Mouse (Mus musculus) liver, embryonic 13.5 days (tissue): ENCODE results near the gene Prkn. TPM values are rescaled to one million over a fixed set of nuclear protein-coding genes. Genes with fewer than 3 reads are reported as not detected.

Experiments used
- ATAC-seq: fragments of 200-750 bp; cut with Nextera tagmentation; 2 replicates; pipeline ENCODE4 v1.8.0; 2017; ENCODE audit warnings: low read depth, mild to moderate bottlenecking, moderate number of reproducible peaks, moderate library complexity
- DNase-seq: peaks from one replicate; pipeline ENCODE4 v3.0.0; 2022
- H3K27ac ChIP-seq: fragments of 300-500 bp; sonication (generic); 2 replicates; pipeline ENCODE4 v1.5.1; 2015; ENCODE audit warnings: moderate library complexity, mild to moderate bottlenecking, inconsistent platforms
- H3K27me3 ChIP-seq: fragments of 300-500 bp; sonication (generic); 2 replicates; pipeline ENCODE4 v1.6.1; 2015; ENCODE audit warnings: mild to moderate bottlenecking, inconsistent platforms
- H3K36me3 ChIP-seq: fragments of 300-500 bp; sonication (generic); 2 replicates; pipeline ENCODE4 v1.6.1; 2015; ENCODE audit warnings: mild to moderate bottlenecking, inconsistent platforms
- H3K4me1 ChIP-seq: fragments of 300-500 bp; sonication (generic); replicated peaks from 2 replicates; pipeline ENCODE4 v1.6.1; 2015; ENCODE audit warnings: inconsistent platforms
- H3K4me2 ChIP-seq: fragments of 300-500 bp; sonication (generic); 2 replicates; pipeline ENCODE4 v1.6.1; 2015; ENCODE audit warnings: inconsistent platforms, mild to moderate bottlenecking, moderate library complexity
- H3K4me3 ChIP-seq: fragments of 300-500 bp; sonication (generic); replicated peaks from 2 replicates; pipeline ENCODE4 v1.5.1; 2015; ENCODE audit warnings: mild to moderate bottlenecking, inconsistent platforms
- H3K9ac ChIP-seq: fragments of 300-500 bp; sonication (generic); 2 replicates; pipeline ENCODE4 v1.6.1; 2015; ENCODE audit warnings: mild to moderate bottlenecking, inconsistent platforms
- H3K9me3 ChIP-seq: fragments of 300-500 bp; sonication (generic); replicated peaks from 2 replicates; pipeline ENCODE4 v1.6.1; 2016; ENCODE audit warnings: inconsistent platforms
- WGBS: fragments of 180-500 bp; shearing (Covaris S2); methylation state at CpG from one replicate; pipeline ENCODE4 v1.1.7; 2015; ENCODE audit not compliant: insufficient replicate concordance; 5-methylcytosine and 5-hydroxymethylcytosine counted together
- polyA plus RNA-seq: library from polyadenylated mRNA; unstranded; fragments of >200 nt; fragmentation: Nextera tagmentation; extraction: Ambion mirVana; gene quantifications from 2 replicates; pipeline ENCODE4 v1.2.1, GENCODE M21; 2015

Prkn gene
- polyA plus RNA-seq, 1 experiment from 2014 or later: 0.43 TPM

DNA sequence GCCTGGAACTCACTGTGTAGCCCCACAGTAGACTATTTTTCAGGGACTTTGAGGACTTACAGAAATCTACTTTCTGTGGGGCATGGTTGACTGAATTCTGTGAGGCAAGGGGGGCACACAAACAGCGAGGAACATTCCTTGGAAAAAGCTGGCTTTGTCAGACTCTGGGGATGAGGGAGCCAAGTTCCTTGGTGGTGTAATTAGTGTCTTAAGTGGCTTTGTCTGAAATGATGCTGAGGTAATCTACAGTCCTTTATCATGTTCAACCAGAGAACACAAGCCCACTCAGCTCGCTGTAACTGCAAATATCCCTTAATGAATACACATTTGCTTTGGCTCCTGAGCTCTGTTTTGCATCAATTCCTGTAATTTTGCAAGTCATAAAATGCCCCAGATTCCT lies 888.1 kb downstream of the Prkn start:
- WGBS: 59% methylated on average over 2 of the region's 2 CpGs
- DNase-seq (no peak), ATAC-seq (no peak)
- Histone ChIP-seq H3K9me3 (no peaks in the 10 kb centered on the region), H3K36me3 (no peaks in the 10 kb centered on the region), H3K27ac (no peak overlapping the region), H3K4me1 (no peaks in the 10 kb centered on the region), H3K4me2 (no peak overlapping the region), H3K4me3 (no peak overlapping the region), H3K27me3 (no peaks in the 10 kb centered on the region), H3K9ac (no peak overlapping the region)

DNA sequence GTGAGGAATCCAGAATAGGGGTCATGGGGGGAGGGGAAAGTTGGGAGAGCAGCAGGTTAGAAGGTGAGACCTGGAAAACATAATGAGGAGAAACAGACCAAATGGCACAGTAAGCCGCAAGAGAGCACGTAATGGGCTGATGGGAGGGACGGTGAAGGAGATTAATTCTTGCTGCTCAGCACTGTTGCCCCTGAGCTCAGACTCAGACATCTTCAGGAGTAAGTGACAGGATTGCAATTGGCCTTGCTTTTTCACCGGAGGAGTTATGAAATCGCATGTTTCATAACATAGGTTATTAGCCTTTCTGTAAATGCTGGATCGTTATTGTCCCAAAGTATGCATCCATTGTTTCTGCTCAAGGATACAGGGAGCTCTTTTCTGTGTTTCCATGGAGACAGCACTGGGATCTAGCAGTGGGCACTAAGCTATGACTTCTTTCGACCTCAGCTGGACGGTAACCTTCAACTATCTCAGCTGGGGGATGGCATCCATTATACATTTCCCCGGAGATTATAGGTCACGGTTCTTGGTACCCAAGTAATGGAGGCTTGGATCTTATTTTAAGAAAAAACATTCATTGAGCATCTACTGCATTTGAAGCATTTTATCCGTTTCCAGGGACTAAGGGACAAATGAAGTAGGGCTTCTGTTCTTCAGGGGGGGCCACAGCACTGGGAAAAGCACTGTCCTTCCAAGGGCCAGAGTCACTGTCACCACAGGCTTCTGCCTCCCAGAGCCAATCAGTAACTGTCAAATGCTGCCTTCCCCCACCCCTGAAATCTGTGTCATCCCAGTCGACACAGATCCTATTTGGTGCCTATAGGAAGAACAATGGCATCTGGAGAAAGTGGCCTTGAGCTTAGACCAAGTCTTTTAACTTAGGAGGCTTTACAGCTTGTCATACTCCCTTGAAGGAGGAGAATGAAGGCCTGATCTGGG lies 890.7 kb downstream of the Prkn start:
- DNase-seq: no peak
- Histone ChIP-seq H3K4me3 (no peak overlapping the region), H3K4me1 (no peaks in the 10 kb centered on the region), H3K27me3 (no peaks in the 10 kb centered on the region), H3K9me3 (no peaks in the 10 kb centered on the region), H3K9ac (no peak overlapping the region), H3K36me3 (no peaks in the 10 kb centered on the region), H3K4me2 (no peak overlapping the region), H3K27ac (no peak overlapping the region)
- ATAC-seq: no peak
- WGBS: 70% methylated on average over 12 of the region's 12 CpGs

DNA sequence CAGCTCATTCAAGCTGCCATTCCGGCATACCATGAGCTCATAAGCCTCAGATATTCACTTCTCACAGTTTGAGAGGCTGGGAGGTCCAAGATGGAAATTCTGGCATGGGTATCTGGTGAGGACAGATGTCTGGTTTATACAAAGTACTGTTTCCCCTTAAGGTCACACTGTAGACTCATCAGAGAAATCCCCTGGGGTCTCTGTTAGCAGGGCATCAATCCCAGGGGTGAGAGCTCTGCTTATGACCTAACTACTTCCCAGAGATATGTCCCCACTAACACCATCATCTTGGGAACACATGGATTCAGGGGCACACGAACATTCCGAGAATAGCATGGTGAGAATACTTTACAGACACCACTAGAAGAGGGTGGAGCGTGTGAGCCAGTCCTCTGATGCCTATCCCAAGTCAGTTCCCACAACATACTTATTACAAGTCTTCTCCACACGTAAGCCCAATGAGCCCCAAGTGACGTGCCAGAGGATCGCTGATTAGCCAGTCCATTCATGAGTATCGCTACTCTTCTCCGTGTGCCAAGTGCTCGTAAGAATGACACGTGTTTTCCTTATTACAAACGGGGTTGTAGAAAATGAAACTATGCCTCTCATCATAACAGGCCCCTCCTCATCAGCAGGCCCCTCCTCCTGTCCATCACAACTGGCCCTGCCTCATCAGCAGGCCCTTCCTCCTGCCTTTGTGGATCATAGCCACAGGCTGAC lies 895.1 kb downstream of the Prkn start:
- Histone ChIP-seq H3K36me3 (no peaks in the 10 kb centered on the region), H3K9me3 (no peaks in the 10 kb centered on the region), H3K4me2 (no peak overlapping the region), H3K4me1 (no peaks in the 10 kb centered on the region), H3K27ac (no peak overlapping the region), H3K27me3 (no peaks in the 10 kb centered on the region), H3K9ac (no peak overlapping the region), H3K4me3 (no peak overlapping the region)
- DNase-seq (no peak), ATAC-seq (no peak)
- 76% methylated on average over 12 of the region's 12 CpGs for WGBS

DNA sequence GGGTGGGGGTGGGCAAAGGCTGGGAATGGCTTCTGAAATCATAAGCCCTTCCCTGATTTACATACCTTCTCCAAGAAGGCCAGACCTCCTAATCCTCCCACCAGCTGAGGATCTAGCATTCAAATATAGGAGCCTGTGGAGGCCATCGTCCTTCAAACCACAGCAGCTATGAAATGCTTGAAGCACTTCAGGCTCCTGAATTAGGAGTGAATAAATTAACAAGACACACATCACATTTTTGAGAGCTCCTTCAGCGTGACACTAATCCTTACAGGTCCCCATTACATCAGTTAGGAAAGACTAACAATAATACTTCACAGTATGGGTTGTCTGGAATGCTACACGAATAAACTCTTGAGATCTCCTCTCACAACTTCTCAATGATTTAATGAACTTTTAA lies 896.3 kb downstream of the Prkn start:
- Histone ChIP-seq H3K27me3 (no peaks in the 10 kb centered on the region), H3K27ac (no peak overlapping the region), H3K4me1 (no peaks in the 10 kb centered on the region), H3K4me2 (no peak overlapping the region), H3K9ac (no peak overlapping the region), H3K36me3 (no peaks in the 10 kb centered on the region), H3K9me3 (no peaks in the 10 kb centered on the region), H3K4me3 (no peak overlapping the region)
- DNase-seq: no peak
- WGBS: 61% methylated on average over 3 of the region's 3 CpGs
- ATAC-seq: no peak

DNA sequence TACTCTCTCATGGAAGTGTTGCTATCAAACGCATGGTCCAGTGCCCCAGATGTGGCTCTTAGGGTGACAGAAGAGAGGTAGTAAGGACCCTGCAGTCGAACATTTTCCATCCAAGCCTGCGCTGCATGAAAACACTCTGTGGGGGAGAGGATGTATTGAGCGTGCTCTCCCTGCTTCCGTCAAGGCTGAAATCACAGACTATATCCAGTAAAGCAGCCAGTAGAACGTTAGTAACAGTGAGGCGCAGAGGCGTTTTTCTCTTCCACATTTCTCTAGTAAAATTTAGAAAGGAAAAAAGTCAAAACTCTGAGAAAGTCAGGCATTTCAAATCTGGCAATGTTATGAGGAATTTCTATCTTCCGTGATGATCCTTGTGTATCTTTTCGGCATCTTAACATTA lies 897.7 kb downstream of the Prkn start:
- WGBS: 82% methylated on average over 10 of the region's 10 CpGs

DNA sequence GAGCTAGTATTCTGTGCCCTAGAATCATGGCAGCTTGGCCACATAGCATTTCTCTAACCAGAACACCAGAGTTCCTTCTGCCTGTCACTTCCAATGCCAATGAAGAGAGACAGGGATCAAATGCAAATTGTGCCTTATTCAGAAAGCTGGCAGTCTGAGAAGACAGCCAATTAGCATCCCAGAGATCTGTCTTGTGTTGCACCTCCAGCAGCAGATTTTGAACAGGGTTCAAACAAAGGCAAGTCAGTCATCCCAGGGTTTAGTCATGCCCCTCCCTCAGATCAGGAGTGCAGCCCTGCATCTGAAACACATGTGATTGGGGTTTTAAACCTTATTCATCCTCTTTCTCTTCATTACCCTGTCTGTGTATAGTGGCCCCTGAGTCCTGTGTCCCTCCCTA lies 900.5 kb downstream of the Prkn start:
- no peak overlapping the region for H3K27ac ChIP-seq
- no peak overlapping the region for H3K4me2 ChIP-seq
- H3K9me3 ChIP-seq: no peaks in the 10 kb centered on the region
- H3K36me3 ChIP-seq: no peaks in the 10 kb centered on the region
- DNase-seq: no peak
- H3K9ac ChIP-seq: no peak overlapping the region
- ATAC-seq: no peak
- H3K4me1 ChIP-seq: no peaks in the 10 kb centered on the region
- H3K4me3 ChIP-seq: no peak overlapping the region
- no peaks in the 10 kb centered on the region for H3K27me3 ChIP-seq

More for the DNA sequence above, 897.7 kb downstream of the Prkn start:
- H3K4me3 ChIP-seq: no peak overlapping the region
- DNase-seq (no peak), ATAC-seq (no peak)
- no peak overlapping the region for H3K27ac ChIP-seq
- H3K9me3 ChIP-seq: no peaks in the 10 kb centered on the region
- no peaks in the 10 kb centered on the region for H3K27me3 ChIP-seq
- H3K36me3 ChIP-seq: no peaks in the 10 kb centered on the region
- H3K4me2 ChIP-seq: no peak overlapping the region
- H3K9ac ChIP-seq: no peak overlapping the region
- no peaks in the 10 kb centered on the region for H3K4me1 ChIP-seq

DNA sequence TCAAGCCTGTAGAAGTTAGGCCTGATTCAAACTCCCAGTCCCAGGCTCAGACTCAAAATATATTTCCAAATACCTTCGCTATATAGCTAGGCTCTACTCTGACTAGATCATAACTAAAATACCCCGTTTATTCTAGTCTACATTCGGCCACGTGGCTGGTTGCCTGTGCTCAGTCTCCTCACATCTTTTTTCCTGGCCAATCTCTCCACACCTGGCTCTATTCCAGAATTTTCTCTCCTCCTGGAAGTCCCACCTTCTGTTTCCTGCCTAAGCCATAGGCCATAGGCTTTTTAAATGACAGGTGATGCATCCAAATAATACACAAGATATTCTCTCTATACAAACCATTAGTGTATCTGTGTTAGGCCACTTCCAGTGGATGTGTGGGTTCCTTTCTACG lies 901.0 kb downstream of the Prkn start:
- no peaks in the 10 kb centered on the region for H3K36me3 ChIP-seq
- WGBS: 67% methylated on average over 5 of the region's 5 CpGs
- no peak for ATAC-seq

DNA sequence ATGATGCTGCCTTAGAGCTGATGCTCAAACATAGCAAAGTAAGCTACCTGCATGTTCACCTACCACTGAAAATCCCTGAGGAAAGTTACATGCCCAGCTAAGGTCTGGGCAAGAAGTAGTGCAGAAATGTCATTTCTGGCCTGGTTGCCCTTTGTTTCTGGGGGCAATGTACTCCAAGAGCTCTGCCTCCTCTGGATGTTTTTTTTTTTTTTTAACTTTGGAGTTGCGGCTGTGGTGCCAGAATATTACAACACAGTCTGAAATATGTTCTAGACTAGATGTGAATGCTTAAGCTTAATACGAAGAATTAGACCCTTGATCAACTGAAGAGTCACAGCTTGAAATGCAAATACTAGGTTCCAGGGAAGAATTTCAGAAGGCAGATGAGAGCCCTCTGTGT lies 911.1 kb downstream of the Prkn start:
- no peak for ATAC-seq
- no peak for DNase-seq
- Histone ChIP-seq H3K4me1 (no peaks in the 10 kb centered on the region), H3K9me3 (no peaks in the 10 kb centered on the region), H3K4me2 (no peak overlapping the region), H3K27me3 (no peaks in the 10 kb centered on the region), H3K36me3 (no peaks in the 10 kb centered on the region), H3K27ac (no peak overlapping the region), H3K4me3 (no peak overlapping the region), H3K9ac (no peak overlapping the region)
- WGBS: 72% methylated on average over 2 of the region's 2 CpGs

More for the DNA sequence above, 901.0 kb downstream of the Prkn start:
- no peak overlapping the region for H3K4me3 ChIP-seq
- H3K9ac ChIP-seq: no peak overlapping the region
- no peak overlapping the region for H3K27ac ChIP-seq
- no peak overlapping the region for H3K4me2 ChIP-seq
- no peaks in the 10 kb centered on the region for H3K27me3 ChIP-seq
- DNase-seq: no peak
- H3K9me3 ChIP-seq: no peaks in the 10 kb centered on the region
- no peaks in the 10 kb centered on the region for H3K4me1 ChIP-seq

DNA sequence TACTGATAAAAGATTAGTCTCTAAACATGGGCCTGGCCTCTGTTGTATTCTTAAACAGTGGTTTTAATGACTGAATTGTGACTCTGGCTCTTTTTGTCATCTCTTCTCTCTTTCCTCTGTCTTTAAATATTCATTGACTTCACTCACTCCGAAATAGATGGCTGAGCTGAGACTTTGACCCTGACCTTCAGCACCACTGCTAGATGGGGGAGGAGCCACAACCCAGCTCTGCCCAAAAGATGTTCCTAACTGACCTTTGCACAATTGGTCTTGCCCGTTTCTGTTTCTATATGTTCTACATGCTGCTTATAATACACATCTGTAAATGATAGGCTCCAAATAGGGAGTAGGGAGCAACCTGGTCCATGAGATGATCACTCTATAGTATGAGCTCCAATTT lies 912.5 kb downstream of the Prkn start:
- DNase-seq: no peak
- Histone ChIP-seq H3K4me1 (no peaks in the 10 kb centered on the region), H3K9ac (no peak overlapping the region), H3K27ac (no peak overlapping the region), H3K36me3 (no peaks in the 10 kb centered on the region), H3K4me3 (no peak overlapping the region), H3K4me2 (no peak overlapping the region), H3K9me3 (no peaks in the 10 kb centered on the region), H3K27me3 (no peaks in the 10 kb centered on the region)
- ATAC-seq: no peak
- 33% methylated on average over 2 of the region's 2 CpGs for WGBS

DNA sequence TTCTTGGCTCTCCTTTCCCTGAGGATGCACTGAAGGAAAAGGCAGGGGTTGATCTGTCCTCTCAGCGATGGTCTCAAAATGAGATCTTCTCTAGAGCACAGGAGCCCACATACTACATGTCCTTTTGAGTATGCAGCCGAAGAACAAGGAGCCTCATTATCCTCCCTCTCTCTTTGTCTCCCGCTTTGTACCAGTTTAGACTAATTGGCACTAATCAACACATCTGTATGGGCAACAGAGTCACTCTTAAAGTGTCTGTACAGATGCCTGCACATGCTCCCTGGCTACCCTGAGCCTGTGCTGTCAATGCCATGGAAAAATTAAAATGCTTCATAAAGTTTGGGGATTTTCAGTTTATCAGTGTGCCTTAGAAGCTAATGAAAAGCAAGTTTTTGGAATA lies 924.9 kb downstream of the Prkn start:
- Histone ChIP-seq H3K4me2 (no peak overlapping the region), H3K9me3 (no peaks in the 10 kb centered on the region), H3K36me3 (no peaks in the 10 kb centered on the region), H3K27ac (no peak overlapping the region), H3K27me3 (no peaks in the 10 kb centered on the region), H3K4me1 (no peaks in the 10 kb centered on the region), H3K9ac (no peak overlapping the region), H3K4me3 (no peak overlapping the region)
- DNase-seq: no peak
- 64% methylated on average over 3 of the region's 3 CpGs for WGBS
- ATAC-seq: no peak

DNA sequence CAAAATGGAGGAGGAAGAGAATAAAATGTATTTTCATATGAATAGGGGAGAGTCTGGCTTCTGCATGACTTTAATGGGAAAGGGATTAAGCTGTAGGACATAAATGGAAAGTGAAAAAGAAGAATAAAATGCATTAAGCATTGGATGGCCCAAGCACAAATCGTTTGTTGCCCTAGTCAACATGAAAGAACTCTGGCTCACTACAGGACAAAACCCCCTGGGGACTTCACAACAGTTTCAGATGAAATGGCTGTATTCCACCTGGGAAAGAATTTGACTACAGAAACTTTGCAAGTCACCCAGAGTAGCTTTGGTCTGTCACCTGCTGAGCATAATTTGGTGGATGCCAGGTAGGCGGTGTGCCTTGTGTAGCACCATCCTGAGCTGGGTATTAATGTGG lies 925.4 kb downstream of the Prkn start:
- H3K4me2 ChIP-seq: no peak overlapping the region
- H3K4me1 ChIP-seq: no peaks in the 10 kb centered on the region
- H3K27me3 ChIP-seq: no peaks in the 10 kb centered on the region
- no peaks in the 10 kb centered on the region for H3K9me3 ChIP-seq
- no peak overlapping the region for H3K9ac ChIP-seq
- 46% methylated on average over 2 of the region's 2 CpGs for whole genome bisulfite sequencing
- no peak overlapping the region for H3K4me3 ChIP-seq
- no peak for ATAC-seq
- H3K27ac ChIP-seq: no peak overlapping the region
- H3K36me3 ChIP-seq: no peaks in the 10 kb centered on the region
- no peak for DNase-seq

DNA sequence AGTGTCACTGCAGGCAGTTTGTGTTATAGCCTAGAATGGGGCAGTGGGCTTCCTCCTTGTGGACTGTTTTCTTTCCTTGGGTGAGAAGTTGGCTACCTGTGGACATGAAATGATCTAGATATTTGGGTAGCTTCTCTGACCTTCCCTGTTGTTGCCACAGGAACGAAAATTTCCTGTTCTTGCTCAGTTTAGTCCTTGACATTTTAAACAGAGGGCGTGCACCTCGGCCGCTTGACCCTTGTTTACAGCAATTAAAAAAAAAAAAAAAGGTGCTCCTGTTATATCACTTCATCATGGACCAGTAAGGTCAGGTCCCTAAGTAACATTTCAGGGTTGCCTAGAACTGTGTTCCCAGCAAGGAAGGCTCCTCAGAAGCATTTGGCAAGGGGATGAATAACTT lies 927.1 kb downstream of the Prkn start:
- no peak overlapping the region for H3K9ac ChIP-seq
- H3K9me3 ChIP-seq: no peaks in the 10 kb centered on the region
- no peaks in the 10 kb centered on the region for H3K36me3 ChIP-seq
- DNase-seq (no peak), ATAC-seq (no peak)
- no peak overlapping the region for H3K4me3 ChIP-seq
- H3K4me2 ChIP-seq: no peak overlapping the region
- WGBS: 57% methylated on average over 4 of the region's 4 CpGs
- H3K27me3 ChIP-seq: no peaks in the 10 kb centered on the region
- no peak overlapping the region for H3K27ac ChIP-seq
- H3K4me1 ChIP-seq: no peaks in the 10 kb centered on the region
